Mouse (Mus musculus): Measurements from ENCODE around the gene Ccdc183. TPM values are rescaled to one million over a fixed set of nuclear protein-coding genes. Genes with fewer than 3 reads are reported as not detected.
A peak's percentile ranks its signal among the peaks of the same experiment; 100 is the strongest.

The Ccdc183 gene
- polyA plus RNA-seq, 1 experiment = 0.03 TPM

GRCm38 (mm10) chr2:25574579-25575431, 42.7 kb downstream of the Ccdc183 start, which contains the start of the genes Mamdc4 and Phpt1:
Gene Mamdc4 (minus strand): TSS chr2:25574845.
Gene Phpt1 (minus strand): TSS chr2:25575224.
- Histone ChIP-seq H3K4me1 (ENCODE audit: control insufficient read depth, insufficient read depth, low read length) (peaks cover 5% of the 10 kb centered on the region), H3K27me3 (replicated peaks; ENCODE audit: control insufficient read depth, insufficient read depth, low read length) (peaks cover 10% of the 10 kb centered on the region), H3K36me3 (ENCODE audit: control insufficient read depth, insufficient read depth, low read length) (no peaks in the 10 kb centered on the region), H3K4me3 (ENCODE audit: insufficient read depth, low read depth, low read length) (peak within 1 kb of the TSS; percentile 68), H3K27ac (ENCODE audit: insufficient read depth, low read depth, low read length) (peak within 1 kb of the TSS; percentile 88)
- TF ChIP-seq POLR2A (IDR thresholded peaks at IDR 0.05; ENCODE audit: low read depth, low read length) = peak; percentile 41
- no peak for TF ChIP-seq CTCF (conservative IDR thresholded peaks at IDR 0.05; ENCODE audit: insufficient read depth, insufficient read length, low read depth, low read length)
- under 1% methylated on average over 45 of the region's 45 CpGs for WGBS
- DNase-seq = peak; percentile 99

- Histone ChIP-seq H3K27me3 (replicated peaks; ENCODE audit: control insufficient read depth, insufficient read depth, low read length) (peaks cover 7% of the 10 kb centered on the region), H3K27ac (ENCODE audit: insufficient read depth, low read depth, low read length) (peak overlapping the region; percentile 8; the same call in 1 of the 2 replicates), H3K4me1 (ENCODE audit: control insufficient read depth, insufficient read depth, low read length) (peaks cover 5% of the 10 kb centered on the region), H3K4me3 (ENCODE audit: insufficient read depth, low read depth, low read length) (peak overlapping the region; percentile 68), H3K36me3 (ENCODE audit: control insufficient read depth, insufficient read depth, low read length) (no peaks in the 10 kb centered on the region)
- TF ChIP-seq POLR2A (IDR thresholded peaks at IDR 0.05; ENCODE audit: low read depth, low read length) = no peak
- no peak for TF ChIP-seq CTCF (conservative IDR thresholded peaks at IDR 0.05; ENCODE audit: insufficient read depth, insufficient read length, low read depth, low read length)
- DNase-seq = no peak
- 10% methylated on average over 11 of the region's 11 CpGs for WGBS
Observed at GRCm38 (mm10) chr2:25574136-25574535, 43.3 kb downstream of the Ccdc183 start.

GRCm38 (mm10) chr2:25573068-25573467, 44.4 kb downstream of the Ccdc183 start:
- Histone ChIP-seq H3K27ac (ENCODE audit: insufficient read depth, low read depth, low read length) (no peak overlapping the region), H3K4me1 (ENCODE audit: control insufficient read depth, insufficient read depth, low read length) (peaks cover 5% of the 10 kb centered on the region), H3K36me3 (ENCODE audit: control insufficient read depth, insufficient read depth, low read length) (no peaks in the 10 kb centered on the region), H3K27me3 (replicated peaks; ENCODE audit: control insufficient read depth, insufficient read depth, low read length) (peaks cover 4% of the 10 kb centered on the region; the same call in 1 of the 2 replicates), H3K4me3 (ENCODE audit: insufficient read depth, low read depth, low read length) (no peak overlapping the region)
- 86% methylated on average over 2 of the region's 2 CpGs for WGBS
- DNase-seq = no peak
- TF ChIP-seq POLR2A (IDR thresholded peaks at IDR 0.05; ENCODE audit: low read depth, low read length) (no peak), CTCF (conservative IDR thresholded peaks at IDR 0.05; ENCODE audit: insufficient read depth, insufficient read length, low read depth, low read length) (no peak)

- no peaks in the 10 kb centered on the region for H3K36me3 ChIP-seq (ENCODE audit: control insufficient read depth, insufficient read depth, low read length)
- H3K27ac ChIP-seq (ENCODE audit: insufficient read depth, low read depth, low read length) = no peak overlapping the region
- no peaks in the 10 kb centered on the region for H3K27me3 ChIP-seq (replicated peaks; ENCODE audit: control insufficient read depth, insufficient read depth, low read length)
- H3K4me3 ChIP-seq (ENCODE audit: insufficient read depth, low read depth, low read length) = no peak overlapping the region
- peaks cover 5% of the 10 kb centered on the region for H3K4me1 ChIP-seq (ENCODE audit: control insufficient read depth, insufficient read depth, low read length)
- 85% methylated on average over 4 of the region's 4 CpGs for WGBS
- no peak for DNase-seq
- TF ChIP-seq POLR2A (IDR thresholded peaks at IDR 0.05; ENCODE audit: low read depth, low read length) = no peak
- no peak for TF ChIP-seq CTCF (conservative IDR thresholded peaks at IDR 0.05; ENCODE audit: insufficient read depth, insufficient read length, low read depth, low read length)
Observed at GRCm38 (mm10) chr2:25571221-25571620, 46.3 kb downstream of the Ccdc183 start.

GRCm38 (mm10) chr2:25569323-25569722, 48.2 kb downstream of the Ccdc183 start:
- 95% methylated on average over 3 of the region's 3 CpGs for WGBS
- DNase-seq = no peak
- Histone ChIP-seq H3K27ac (ENCODE audit: insufficient read depth, low read depth, low read length) (no peak overlapping the region), H3K4me3 (ENCODE audit: insufficient read depth, low read depth, low read length) (no peak overlapping the region), H3K4me1 (ENCODE audit: control insufficient read depth, insufficient read depth, low read length) (no peaks in the 10 kb centered on the region), H3K27me3 (replicated peaks; ENCODE audit: control insufficient read depth, insufficient read depth, low read length) (no peaks in the 10 kb centered on the region), H3K36me3 (ENCODE audit: control insufficient read depth, insufficient read depth, low read length) (no peaks in the 10 kb centered on the region)
- no peak for TF ChIP-seq POLR2A (IDR thresholded peaks at IDR 0.05; ENCODE audit: low read depth, low read length)
- TF ChIP-seq CTCF (conservative IDR thresholded peaks at IDR 0.05; ENCODE audit: insufficient read depth, insufficient read length, low read depth, low read length) = no peak

- no peak overlapping the region for H3K4me3 ChIP-seq (ENCODE audit: insufficient read depth, low read depth, low read length)
- no peak for DNase-seq
- no peak overlapping the region for H3K27ac ChIP-seq (ENCODE audit: insufficient read depth, low read depth, low read length)
- no peaks in the 10 kb centered on the region for H3K4me1 ChIP-seq (ENCODE audit: control insufficient read depth, insufficient read depth, low read length)
- H3K36me3 ChIP-seq (ENCODE audit: control insufficient read depth, insufficient read depth, low read length) = no peaks in the 10 kb centered on the region
- H3K27me3 ChIP-seq (replicated peaks; ENCODE audit: control insufficient read depth, insufficient read depth, low read length) = no peaks in the 10 kb centered on the region
- 74% methylated on average over 6 of the region's 6 CpGs for WGBS
- no peak for TF ChIP-seq POLR2A (IDR thresholded peaks at IDR 0.05; ENCODE audit: low read depth, low read length)
- TF ChIP-seq CTCF (conservative IDR thresholded peaks at IDR 0.05; ENCODE audit: insufficient read depth, insufficient read length, low read depth, low read length) = no peak
Observed at GRCm38 (mm10) chr2:25568473-25569019, 48.9 kb downstream of the Ccdc183 start.

- Histone ChIP-seq H3K36me3 (ENCODE audit: control insufficient read depth, insufficient read depth, low read length) (no peaks in the 10 kb centered on the region), H3K4me1 (ENCODE audit: control insufficient read depth, insufficient read depth, low read length) (no peaks in the 10 kb centered on the region), H3K4me3 (ENCODE audit: insufficient read depth, low read depth, low read length) (no peak overlapping the region), H3K27ac (ENCODE audit: insufficient read depth, low read depth, low read length) (no peak overlapping the region), H3K27me3 (replicated peaks; ENCODE audit: control insufficient read depth, insufficient read depth, low read length) (no peaks in the 10 kb centered on the region)
- DNase-seq = no peak
- 79% methylated on average over 6 of the region's 6 CpGs for WGBS
- TF ChIP-seq CTCF (conservative IDR thresholded peaks at IDR 0.05; ENCODE audit: insufficient read depth, insufficient read length, low read depth, low read length) = 0 out of 2 replicates have a peak, but pooled peaks have one; percentile 25
- TF ChIP-seq POLR2A (IDR thresholded peaks at IDR 0.05; ENCODE audit: low read depth, low read length) = no peak
Observed at GRCm38 (mm10) chr2:25566558-25566957, 50.9 kb downstream of the Ccdc183 start.
